In the genomic region with DNA sequence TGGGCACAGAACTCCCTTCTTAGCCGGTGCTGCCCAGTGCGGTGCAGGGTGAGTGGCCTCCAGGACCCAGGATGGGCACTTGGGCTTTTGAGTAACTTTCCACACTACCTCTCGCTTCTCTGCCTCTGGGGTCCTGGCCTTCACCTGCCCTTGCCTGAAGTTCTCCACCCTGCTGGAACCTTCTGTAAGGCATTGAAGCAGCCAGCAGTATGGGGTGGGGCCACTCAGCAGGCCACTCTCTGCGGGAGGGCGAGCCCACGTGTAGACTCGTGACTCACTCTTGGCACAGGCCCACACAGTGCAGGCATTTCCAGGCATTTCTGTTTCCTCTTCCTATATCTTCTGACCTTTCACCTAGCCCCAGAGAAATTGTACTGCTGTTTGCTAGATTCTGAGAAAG, we compare ENCODE assay signal across 12 mouse cellular contexts. TPM values are rescaled to one million over a fixed set of nuclear protein-coding genes. Genes with fewer than 3 reads are reported as not detected.
DNase-seq lines count a peak whose midpoint lies in the region; ATAC-seq and TF ChIP-seq lines count a peak whose summit lies in the region.
"Had no signal": no experiment of that assay in that cellular context is flagged by ENCODE, and none has a peak within 500 bp of the region (broad histone marks: within the 10 kb centered on the region; RNA-seq: fewer than 3 reads in every experiment).

No protein-coding gene starts in this region.

- no peaks in the 10 kb centered on the region for H3K4me1 ChIP-seq in liver, embryonic 16.5 days (ENCODE audit: control insufficient read depth, low read depth, low read length)
- no peaks in the 10 kb centered on the region for H3K4me1 ChIP-seq in liver, embryonic 12.5 days
- no peaks in the 10 kb centered on the region for H3K4me1 ChIP-seq in MEL (ENCODE audit: control insufficient read depth in 1 of 2, insufficient read depth in 2 of 2, low read length in 2 of 2)
- no peaks in the 10 kb centered on the region for H3K4me1 ChIP-seq in intestine, embryonic 15.5 days (replicated peaks)
- H3K4me1 ChIP-seq: heart, embryonic 12.5 days; lung, embryonic 15.5 days had no signal

- peak; percentile 37 for DNase-seq in MEL (ENCODE audit: low read depth, low spot score)
- peak; percentile 23 for DNase-seq in lung, postnatal 10 days
- DNase-seq in right cerebral cortex, postnatal 4 days: no peak
- DNase-seq in retina, postnatal 1 day: no peak
- DNase-seq: adrenal gland, adult 2 months had no signal

- 71% methylated on average over 7 of the region's 7 CpGs for WGBS in liver, embryonic 16.5 days (ENCODE audit: insufficient replicate concordance)
- 77% methylated on average over 7 of the region's 7 CpGs for WGBS in liver, embryonic 12.5 days (ENCODE audit: insufficient replicate concordance)
- 75% methylated on average over 7 of the region's 7 CpGs for WGBS in intestine, embryonic 15.5 days

- H3K4me3 ChIP-seq in liver, embryonic 16.5 days (ENCODE audit: low read depth, low read length): no peak overlapping the region
- no peak overlapping the region for H3K4me3 ChIP-seq in liver, embryonic 12.5 days
- H3K4me3 ChIP-seq in MEL (ENCODE audit: control insufficient read depth in 1 of 2, insufficient read depth in 1 of 2, low read depth in 2 of 2, low read length in 2 of 2): no peak overlapping the region
- no peak overlapping the region for H3K4me3 ChIP-seq in intestine, embryonic 15.5 days (replicated peaks)
- H3K4me3 ChIP-seq: heart, embryonic 12.5 days; lung, embryonic 15.5 days had no signal

- H3K27ac ChIP-seq in liver, embryonic 16.5 days (ENCODE audit: low read length): no peak overlapping the region
- H3K27ac ChIP-seq in liver, embryonic 12.5 days: no peak overlapping the region
- H3K27ac ChIP-seq in MEL (ENCODE audit: control insufficient read depth, low read depth, low read length): no peak overlapping the region
- H3K27ac ChIP-seq in intestine, embryonic 15.5 days: no peak overlapping the region
- H3K27ac ChIP-seq: lung, embryonic 15.5 days had no signal

- TF ChIP-seq RAD21 in MEL (IDR thresholded peaks at IDR 0.05; ENCODE audit: low read depth, low read length): no peak

- H3K36me3 ChIP-seq in liver, embryonic 16.5 days (ENCODE audit: control insufficient read depth, insufficient read depth): no peaks in the 10 kb centered on the region
- H3K36me3 ChIP-seq in liver, embryonic 12.5 days: no peaks in the 10 kb centered on the region
- H3K36me3 ChIP-seq in MEL (ENCODE audit: control insufficient read depth in 1 of 2, insufficient read depth in 2 of 2, low read length in 2 of 2): no peaks in the 10 kb centered on the region
- no peaks in the 10 kb centered on the region for H3K36me3 ChIP-seq in intestine, embryonic 15.5 days
- H3K36me3 ChIP-seq: heart, embryonic 12.5 days; lung, embryonic 15.5 days had no signal

- no peaks in the 10 kb centered on the region for H3K27me3 ChIP-seq in liver, embryonic 16.5 days (ENCODE audit: control insufficient read depth, insufficient read depth, low read depth, low read length)
- no peaks in the 10 kb centered on the region for H3K27me3 ChIP-seq in liver, embryonic 12.5 days (replicated peaks)
- H3K27me3 ChIP-seq in MEL (ENCODE audit: control insufficient read depth in 1 of 2, insufficient read depth in 2 of 2, low read length in 2 of 2): peaks cover 0 to 8% of the 10 kb centered on the region in 2 experiments
- no peaks in the 10 kb centered on the region for H3K27me3 ChIP-seq in intestine, embryonic 15.5 days (replicated peaks)
- H3K27me3 ChIP-seq: heart, embryonic 12.5 days had no signal

- no peaks in the 10 kb centered on the region for H3K79me2 ChIP-seq in MEL (ENCODE audit: control insufficient read depth, insufficient read depth, low read length, poor library complexity)

- no peak overlapping the region for H3K9ac ChIP-seq in liver, embryonic 16.5 days (ENCODE audit: low read depth, low read length)
- H3K9ac ChIP-seq in liver, embryonic 12.5 days: no peak overlapping the region
- no peak overlapping the region for H3K9ac ChIP-seq in MEL (ENCODE audit: control insufficient read depth, low read depth, low read length, poor library complexity, severe bottlenecking)
- no peak overlapping the region for H3K9ac ChIP-seq in intestine, embryonic 15.5 days
- H3K9ac ChIP-seq: heart, embryonic 12.5 days; lung, embryonic 15.5 days had no signal

- TF ChIP-seq CTCF in MEL (IDR thresholded peaks at IDR 0.05 in 2 of 3, conservative IDR thresholded peaks at IDR 0.05 in 1 of 3; ENCODE audit: control insufficient read depth in 1 of 3, insufficient read depth in 1 of 3, low read depth in 2 of 3, low read length in 3 of 3, poor library complexity in 1 of 3, severe bottlenecking in 1 of 3): no peak

- no peak for TF ChIP-seq EP300 in MEL (IDR thresholded peaks at IDR 0.05; ENCODE audit: low read depth in 1 of 2, low read length in 2 of 2)

- no peak overlapping the region for H3K4me2 ChIP-seq in liver, embryonic 16.5 days (ENCODE audit: low read depth, low read length)
- H3K4me2 ChIP-seq in liver, embryonic 12.5 days: no peak overlapping the region
- H3K4me2 ChIP-seq in intestine, embryonic 15.5 days (replicated peaks): no peak overlapping the region
- H3K4me2 ChIP-seq: heart, embryonic 12.5 days; lung, embryonic 15.5 days had no signal

- ATAC-seq in liver, embryonic 16.5 days (ENCODE audit: low read depth): peak; percentile 43; the same call in 1 of the 2 replicates
- ATAC-seq in liver, embryonic 12.5 days: no peak
- ATAC-seq in intestine, embryonic 15.5 days: peak; percentile 79

- no peaks in the 10 kb centered on the region for H3K9me3 ChIP-seq in liver, embryonic 16.5 days (replicated peaks; ENCODE audit: control insufficient read depth, low read length)
- H3K9me3 ChIP-seq in liver, embryonic 12.5 days (replicated peaks): no peaks in the 10 kb centered on the region
- H3K9me3 ChIP-seq in MEL (replicated peaks; ENCODE audit: insufficient read depth, low read length): no peaks in the 10 kb centered on the region
- H3K9me3 ChIP-seq in intestine, embryonic 15.5 days: no peaks in the 10 kb centered on the region
- H3K9me3 ChIP-seq: lung, embryonic 15.5 days had no signal

- TF ChIP-seq POLR2A in MEL (IDR thresholded peaks at IDR 0.05; ENCODE audit: control insufficient read depth in 1 of 2, insufficient read depth in 1 of 2, low read depth in 1 of 2, low read length in 2 of 2, poor library complexity in 1 of 2): no peak

TF ChIP-seq in MEL, 35 proteins besides CTCF, POLR2A, EP300 and RAD21:
- no peak for TF ChIP-seq CHD1 (IDR thresholded peaks at IDR 0.05; ENCODE audit: low read depth, low read length)
- TF ChIP-seq E2F4 (IDR thresholded peaks at IDR 0.05; ENCODE audit: borderline replicate concordance, low read depth, low read length): no peak
- TF ChIP-seq BHLHE40 (IDR thresholded peaks at IDR 0.05; ENCODE audit: borderline replicate concordance, low read depth, low read length): no peak
- TF ChIP-seq MYB (IDR thresholded peaks at IDR 0.05; ENCODE audit: low read depth, low read length): no peak
- TF ChIP-seq GATA1 (IDR thresholded peaks at IDR 0.05; ENCODE audit: low read depth, low read length): no peak
- TF ChIP-seq KAT2A (conservative IDR thresholded peaks at IDR 0.05; ENCODE audit: low read depth, low read length): no peak
- TF ChIP-seq JUND (IDR thresholded peaks at IDR 0.05; ENCODE audit: low read depth, low read length): no peak
- no peak for TF ChIP-seq ZMIZ1 (IDR thresholded peaks at IDR 0.05; ENCODE audit: low read depth, low read length)
- no peak for TF ChIP-seq ZC3H11A (IDR thresholded peaks at IDR 0.05; ENCODE audit: low read depth, low read length)
- TF ChIP-seq MAX (IDR thresholded peaks at IDR 0.05; ENCODE audit: low read length): no peak
- no peak for TF ChIP-seq ZNF384 (IDR thresholded peaks at IDR 0.05; ENCODE audit: low read depth, low read length)
- TF ChIP-seq NELFE (IDR thresholded peaks at IDR 0.05; ENCODE audit: low read depth, low read length): no peak
- no peak for TF ChIP-seq MAZ (IDR thresholded peaks at IDR 0.05; ENCODE audit: low read depth, low read length)
- TF ChIP-seq POLR2AphosphoS2 (IDR thresholded peaks at IDR 0.05; ENCODE audit: low read length): no peak
- no peak for TF ChIP-seq TAL1 (IDR thresholded peaks at IDR 0.05; ENCODE audit: low read length)
- TF ChIP-seq ELF1 (IDR thresholded peaks at IDR 0.05; ENCODE audit: low read depth, low read length): no peak
- no peak for TF ChIP-seq MXI1 (IDR thresholded peaks at IDR 0.05; ENCODE audit: low read depth, low read length)
- TF ChIP-seq MEF2A (IDR thresholded peaks at IDR 0.05; ENCODE audit: extremely low read depth, insufficient replicate concordance, low read depth, low read length, poor library complexity, severe bottlenecking): no peak
- no peak for TF ChIP-seq UBTF (IDR thresholded peaks at IDR 0.05; ENCODE audit: borderline replicate concordance, insufficient read depth, low read depth, low read length)
- TF ChIP-seq ZKSCAN1 (IDR thresholded peaks at IDR 0.05; ENCODE audit: low read depth, low read length): no peak

RNA-seq across cellular contexts. Expression of a gene that starts 18.6 kb away (rescaled TPM):
- 26.7 TPM in 2 replicates for polyA plus RNA-seq in liver, embryonic 16.5 days (2015; fragmentation: Nextera tagmentation; extraction: Ambion mirVana)
- polyA plus RNA-seq in liver, embryonic 12.5 days (2016; fragmentation: Nextera tagmentation; extraction: Ambion mirVana): 49.3 and 54.7 TPM in 2 replicates
- total RNA-seq in MEL (2012; rRNA removed): 37.4 and 40.8 TPM in 2 replicates
- polyA plus RNA-seq in MEL (2012; ENCODE audit: insufficient read depth in 1 of 2, insufficient read length in 2 of 2, low read depth in 1 of 2, low replicate concordance in 2 of 2, missing spikeins in 1 of 2): 10 to 100 TPM in 1 of 2 experiments, not detected in 1; 71.0 TPM
- polyA plus RNA-seq in intestine, embryonic 15.5 days (2015; fragmentation: Nextera tagmentation; extraction: Ambion mirVana): 105 and 107 TPM in 2 replicates

RNA-seq across cellular contexts. Expression of a gene that starts 18.7 kb away (rescaled TPM):
- polyA plus RNA-seq in liver, embryonic 16.5 days (2015; fragmentation: Nextera tagmentation; extraction: Ambion mirVana): not detected in 2 replicates
- not detected in 2 replicates for polyA plus RNA-seq in liver, embryonic 12.5 days (2016; fragmentation: Nextera tagmentation; extraction: Ambion mirVana)
- total RNA-seq in MEL (2012; rRNA removed): not detected in 2 replicates
- not detected for polyA plus RNA-seq in MEL (2012; ENCODE audit: insufficient read depth in 1 of 2, insufficient read length in 2 of 2, low read depth in 1 of 2, low replicate concordance in 2 of 2, missing spikeins in 1 of 2)
- not detected in 2 replicates for polyA plus RNA-seq in intestine, embryonic 15.5 days (2015; fragmentation: Nextera tagmentation; extraction: Ambion mirVana)
- total RNA-seq: adrenal gland, adult 2 months; common myeloid progenitor, adult 5-6 weeks had no signal
- polyA plus RNA-seq: lung, embryonic 15.5 days; thymus, postnatal 0 days had no signal

RNA-seq across cellular contexts. Expression of a gene that starts 18.7 kb away (rescaled TPM):
- 1.0 and 1.1 TPM in 2 replicates for polyA plus RNA-seq in liver, embryonic 16.5 days (2015; fragmentation: Nextera tagmentation; extraction: Ambion mirVana)
- polyA plus RNA-seq in liver, embryonic 12.5 days (2016; fragmentation: Nextera tagmentation; extraction: Ambion mirVana): 2.4 and 2.8 TPM in 2 replicates
- 5.0 and 6.7 TPM in 2 replicates for total RNA-seq in MEL (2012; rRNA removed)
- polyA plus RNA-seq in MEL (2012; ENCODE audit: insufficient read depth in 1 of 2, insufficient read length in 2 of 2, low read depth in 1 of 2, low replicate concordance in 2 of 2, missing spikeins in 1 of 2): 1 to 10 TPM in 1 of 2 experiments, not detected in 1; 2.9 TPM
- 4.4 and 4.6 TPM in 2 replicates for polyA plus RNA-seq in intestine, embryonic 15.5 days (2015; fragmentation: Nextera tagmentation; extraction: Ambion mirVana)

Comparison
In these comparisons a context has a peak if more than half of its experiments do, and no peak if none do; other contexts are left out.
1. DNase-seq: peak in MEL (single experiment) and lung, postnatal 10 days (single experiment); none in right cerebral cortex, postnatal 4 days (single experiment) and retina, postnatal 1 day (single experiment).